Mouse (Mus musculus): ENCODE measurements at regions not wholly inside any gene's neighbourhood (a gene's known extent, or its start where the extent isn't known, plus 50 kb on each side); places are given as distances from the start of the nearest gene placed in this dataset.

DNA sequence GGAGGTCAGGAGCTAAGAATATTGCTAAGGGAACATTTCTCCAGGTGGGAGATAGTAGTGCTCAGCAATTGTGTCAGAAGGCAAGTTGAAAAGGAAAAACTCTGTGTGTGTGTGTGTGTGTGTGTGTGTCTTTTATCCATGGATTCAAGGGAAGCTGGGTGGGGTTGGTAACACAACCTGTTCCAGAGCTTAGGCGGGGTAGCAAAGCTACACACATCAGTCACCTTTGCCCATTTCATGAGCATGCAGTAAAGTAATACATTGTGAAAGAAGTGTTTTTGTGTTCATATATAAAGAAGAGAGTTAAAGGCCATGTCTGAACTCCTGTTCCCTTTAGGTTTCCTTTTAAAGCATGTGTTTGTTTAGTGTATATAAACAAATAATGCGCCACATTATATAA lies 128.2 kb downstream of the Ddx11 start:
- ATAC-seq (ENCODE audit: poor library complexity, severe bottlenecking): no peak

- no peak for ATAC-seq (ENCODE audit: poor library complexity, severe bottlenecking)
These were observed 129.6 kb downstream of the Ddx11 start for GRCm38 (mm10) chr17:66252926-66253325.

GRCm38 (mm10) chr17:66259697-66260096 lies 136.4 kb downstream of the Ddx11 start:
- no peak for ATAC-seq (ENCODE audit: poor library complexity, severe bottlenecking)

GRCm38 (mm10) chr17:66262681-66263240 lies 139.4 kb downstream of the Ddx11 start:
- no peak for ATAC-seq (ENCODE audit: poor library complexity, severe bottlenecking)

DNA sequence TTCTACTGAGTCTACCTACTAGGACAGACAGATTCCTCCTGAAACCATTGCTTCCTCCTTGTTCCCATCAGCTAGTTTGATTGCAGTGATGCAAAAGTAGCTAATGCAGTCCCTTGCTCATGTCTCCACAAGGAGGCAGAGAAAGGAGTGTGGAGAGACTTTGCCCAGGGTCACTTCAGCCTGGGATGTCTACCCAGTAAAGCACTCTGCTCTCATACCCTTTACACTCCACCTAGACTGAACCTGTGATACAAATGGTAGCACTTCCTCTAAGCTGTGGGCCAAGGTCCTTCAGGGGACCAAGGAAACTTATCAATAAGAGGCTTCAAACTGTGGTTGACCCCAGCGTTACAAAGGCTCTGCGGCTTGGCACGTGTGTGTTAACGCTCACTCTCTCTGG lies 140.1 kb downstream of the Ddx11 start:
- ATAC-seq (ENCODE audit: poor library complexity, severe bottlenecking): no peak

DNA sequence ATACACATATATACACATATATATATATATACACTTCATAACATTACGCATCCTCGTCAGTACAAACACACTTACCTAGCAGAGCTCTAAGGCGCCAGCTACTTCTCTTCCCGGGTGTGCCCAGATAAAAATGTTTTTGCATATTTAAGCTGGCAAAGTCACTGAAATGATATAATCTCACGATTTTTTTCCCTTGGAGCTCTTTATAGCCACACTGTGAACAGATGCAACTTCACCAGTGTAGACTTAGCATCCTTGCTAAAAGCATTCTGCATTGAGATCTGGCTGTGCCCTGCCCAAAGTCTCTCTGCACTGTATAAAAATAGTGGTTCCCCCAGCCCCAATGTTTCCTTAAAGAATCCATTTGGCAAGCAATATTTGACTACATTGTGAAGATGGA lies 143.5 kb downstream of the Ddx11 start:
- no peak for ATAC-seq (ENCODE audit: poor library complexity, severe bottlenecking)

GRCm38 (mm10) chr17:66267831-66268230 lies 144.5 kb downstream of the Ddx11 start:
- no peak for ATAC-seq (ENCODE audit: poor library complexity, severe bottlenecking)

- no peak for ATAC-seq (ENCODE audit: poor library complexity, severe bottlenecking)
These were observed 146.2 kb downstream of the Ddx11 start for GRCm38 (mm10) chr17:66269567-66269966.

DNA sequence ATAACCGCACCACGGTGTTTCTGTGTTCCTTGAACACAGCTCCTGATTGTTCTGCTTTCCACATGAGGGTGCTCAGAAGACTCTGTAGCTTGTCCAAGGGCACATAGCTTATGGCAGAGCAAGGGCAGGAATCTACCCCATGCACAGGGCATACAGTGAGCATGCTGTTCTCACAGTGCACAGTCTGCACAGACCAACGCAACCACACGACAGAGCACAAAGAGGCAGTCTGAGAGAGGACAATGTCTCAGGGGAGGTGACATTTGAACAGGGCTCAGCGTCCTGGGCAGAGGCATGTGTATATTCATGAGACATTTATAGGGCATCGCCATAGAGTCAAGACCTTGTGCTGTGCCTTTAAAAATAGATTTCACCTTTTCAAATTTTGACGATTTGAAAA lies 148.6 kb downstream of the Ddx11 start:
- no peak for ATAC-seq (ENCODE audit: poor library complexity, severe bottlenecking)

DNA sequence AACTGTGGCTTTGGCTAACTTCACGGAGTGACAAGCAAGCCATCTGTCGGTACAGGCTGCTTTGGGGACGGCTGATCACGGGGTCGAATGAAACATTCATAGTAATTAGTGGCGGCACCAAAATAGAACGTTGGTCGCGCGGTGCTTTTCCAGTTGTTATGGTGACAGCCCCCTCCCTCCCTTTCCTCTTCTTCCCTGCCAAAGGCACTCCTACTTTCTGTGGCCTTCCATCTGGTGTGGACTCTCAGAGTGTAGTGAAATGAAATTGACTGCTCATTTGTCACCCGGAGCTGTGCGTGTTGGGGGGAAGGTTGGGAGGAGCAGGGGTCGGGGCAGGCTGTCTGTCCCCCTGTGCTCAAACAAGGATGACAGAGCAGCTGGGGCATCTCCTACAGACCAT lies 153.5 kb downstream of the Ddx11 start:
- no peak for ATAC-seq (ENCODE audit: poor library complexity, severe bottlenecking)

DNA sequence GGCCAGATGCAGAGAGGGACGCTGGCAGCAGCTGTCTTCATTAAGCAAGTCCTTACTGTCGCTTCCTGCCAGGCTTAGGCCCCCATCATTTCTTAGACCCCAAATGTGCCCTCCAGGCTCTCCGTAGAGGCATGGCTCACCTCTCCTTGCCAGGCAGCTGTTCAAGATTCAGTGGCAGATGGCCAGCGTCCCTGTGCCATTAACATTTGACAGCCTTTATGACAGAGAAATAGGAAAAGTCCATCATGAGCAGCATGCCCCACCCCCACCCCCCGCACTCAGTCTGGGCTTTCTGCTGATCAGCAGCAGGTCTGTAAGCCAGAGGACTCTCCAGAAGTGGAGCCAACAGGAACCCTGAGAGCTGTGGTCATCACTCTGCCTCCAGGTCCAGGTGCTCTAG lies 154.7 kb downstream of the Ddx11 start:
- no peak for ATAC-seq (ENCODE audit: poor library complexity, severe bottlenecking)

- ATAC-seq (ENCODE audit: poor library complexity, severe bottlenecking): no peak
These were observed 162.0 kb downstream of the Ddx11 start for GRCm38 (mm10) chr17:66285295-66285694.

All from megakaryocyte, adult 5-6 weeks (primary cell).